Comparison of ENCODE assay signal across 8 mouse cellular contexts in genomic region chr7:128297291-128297616, GRCm38 (mm10). TPM values are rescaled to one million over a fixed set of nuclear protein-coding genes. Genes with fewer than 3 reads are reported as not detected.
DNase-seq lines count a peak whose midpoint lies in the region; ATAC-seq and TF ChIP-seq lines count a peak whose summit lies in the region.

No protein-coding gene starts in this region.

- peak overlapping the region; percentile 94 for H3K4me2 ChIP-seq in lung, embryonic 14.5 days
- H3K4me2 ChIP-seq in embryonic facial prominence, embryonic 13.5 days: peak overlapping the region; percentile 87
- H3K4me2 ChIP-seq in intestine, postnatal 0 days (replicated peaks; ENCODE audit: low read depth): peak overlapping the region; percentile 89
- peak overlapping the region; percentile 90 for H3K4me2 ChIP-seq in neural tube, embryonic 12.5 days (replicated peaks)

- peak overlapping the region; percentile 93 for H3K27ac ChIP-seq in lung, embryonic 14.5 days (ENCODE audit: low read depth)
- H3K27ac ChIP-seq in embryonic facial prominence, embryonic 13.5 days: peak overlapping the region; percentile 86
- H3K27ac ChIP-seq in intestine, postnatal 0 days (ENCODE audit: low read depth, low read length): peak overlapping the region; percentile 94
- H3K27ac ChIP-seq in neural tube, embryonic 12.5 days: 0 out of 2 replicates have a peak overlapping the region, but pooled peaks have one; percentile 53

- ATAC-seq in lung, embryonic 14.5 days (ENCODE audit: insufficient read depth): 0 out of 2 replicates have a peak, but pooled peaks have one; percentile 2
- ATAC-seq in embryonic facial prominence, embryonic 13.5 days (ENCODE audit: insufficient number of reproducible peaks, insufficient read depth, low FRiP score, low TSS enrichment, low read depth): no peak
- ATAC-seq in intestine, postnatal 0 days: peak; percentile 44
- ATAC-seq in neural tube, embryonic 12.5 days (ENCODE audit: low FRiP score, low read depth): no peak

- peaks cover 19% of the 10 kb centered on the region for H3K36me3 ChIP-seq in lung, embryonic 14.5 days (ENCODE audit: insufficient read depth)
- peaks cover 10% of the 10 kb centered on the region; the same call in 1 of the 2 replicates for H3K36me3 ChIP-seq in embryonic facial prominence, embryonic 13.5 days
- H3K36me3 ChIP-seq in intestine, postnatal 0 days (ENCODE audit: control insufficient read depth, insufficient read depth): peaks cover 10% of the 10 kb centered on the region
- no peaks in the 10 kb centered on the region; the same call in 1 of the 2 replicates for H3K36me3 ChIP-seq in neural tube, embryonic 12.5 days

- peak overlapping the region; percentile 93 for H3K4me3 ChIP-seq in lung, embryonic 14.5 days (ENCODE audit: low read depth, low read length)
- H3K4me3 ChIP-seq in embryonic facial prominence, embryonic 13.5 days: peak overlapping the region; percentile 84
- H3K4me3 ChIP-seq in intestine, postnatal 0 days (ENCODE audit: low read depth, low read length): peak overlapping the region; percentile 75
- peak overlapping the region; percentile 85 for H3K4me3 ChIP-seq in neural tube, embryonic 12.5 days

- DNase-seq in lung, embryonic 14.5 days: no peak
- no peak for DNase-seq in lung, postnatal 4 days
- no peak for DNase-seq in layer of hippocampus, adult 8-10 months (ENCODE audit: low spot score in 2 of 2)
- no peak for DNase-seq in spleen, postnatal 4 days (ENCODE audit: low spot score in 2 of 2)
- DNase-seq in embryo, embryonic 9.5 days (ENCODE audit: extremely low spot score): no peak

- peaks cover 4% of the 10 kb centered on the region; the same call in 1 of the 2 replicates for H3K4me1 ChIP-seq in lung, embryonic 14.5 days (ENCODE audit: insufficient read depth)
- peaks cover 22% of the 10 kb centered on the region for H3K4me1 ChIP-seq in embryonic facial prominence, embryonic 13.5 days
- peaks cover 12% of the 10 kb centered on the region for H3K4me1 ChIP-seq in intestine, postnatal 0 days (replicated peaks; ENCODE audit: control insufficient read depth, insufficient read depth, low read length)
- H3K4me1 ChIP-seq in neural tube, embryonic 12.5 days: peaks cover 10% of the 10 kb centered on the region

- no peaks in the 10 kb centered on the region for H3K27me3 ChIP-seq in lung, embryonic 14.5 days (ENCODE audit: insufficient read depth, low read length)
- H3K27me3 ChIP-seq in embryonic facial prominence, embryonic 13.5 days: no peaks in the 10 kb centered on the region
- H3K27me3 ChIP-seq in intestine, postnatal 0 days (replicated peaks; ENCODE audit: control insufficient read depth, insufficient read depth, low read length): no peaks in the 10 kb centered on the region
- H3K27me3 ChIP-seq in neural tube, embryonic 12.5 days (replicated peaks): no peaks in the 10 kb centered on the region

- TF ChIP-seq CTCF in lung, embryonic 14.5 days (IDR thresholded peaks at IDR 0.05; ENCODE audit: low read depth): no peak
- no peak for TF ChIP-seq CTCF in intestine, postnatal 0 days (IDR thresholded peaks at IDR 0.05; ENCODE audit: low read depth)

- H3K9ac ChIP-seq in lung, embryonic 14.5 days: peak overlapping the region; percentile 92
- peak overlapping the region; percentile 96 for H3K9ac ChIP-seq in embryonic facial prominence, embryonic 13.5 days
- H3K9ac ChIP-seq in intestine, postnatal 0 days (ENCODE audit: low read depth, low read length): peak overlapping the region; percentile 87
- H3K9ac ChIP-seq in neural tube, embryonic 12.5 days: peak overlapping the region; percentile 84

- H3K9me3 ChIP-seq in lung, embryonic 14.5 days (ENCODE audit: low read depth, low read length): no peaks in the 10 kb centered on the region
- no peaks in the 10 kb centered on the region for H3K9me3 ChIP-seq in embryonic facial prominence, embryonic 13.5 days
- H3K9me3 ChIP-seq in intestine, postnatal 0 days (ENCODE audit: control insufficient read depth): no peaks in the 10 kb centered on the region
- H3K9me3 ChIP-seq in neural tube, embryonic 12.5 days: no peaks in the 10 kb centered on the region

- WGBS in lung, embryonic 14.5 days: 35% methylated on average over 10 of the region's 10 CpGs
- WGBS in embryonic facial prominence, embryonic 13.5 days: 31% methylated on average over 10 of the region's 10 CpGs
- WGBS in intestine, postnatal 0 days: 14% methylated on average over 10 of the region's 10 CpGs
- 37% methylated on average over 10 of the region's 10 CpGs for WGBS in neural tube, embryonic 12.5 days

RNA-seq across cellular contexts. Expression of gene BC017158, which starts 0.7 kb away (rescaled TPM):
- 38.6 and 40.4 TPM in 2 replicates for polyA plus RNA-seq in lung, embryonic 14.5 days (2014; fragmentation: Nextera tagmentation; extraction: Ambion mirVana)
- 22.1 and 26.1 TPM in 2 replicates for polyA plus RNA-seq in embryonic facial prominence, embryonic 13.5 days (2015; fragmentation: Nextera tagmentation; extraction: Ambion mirVana)
- 32.6 and 34.7 TPM in 2 replicates for polyA plus RNA-seq in intestine, postnatal 0 days (2015; fragmentation: Nextera tagmentation; extraction: Ambion mirVana)
- 20.1 and 23.3 TPM in 2 replicates for polyA plus RNA-seq in neural tube, embryonic 12.5 days (2016; fragmentation: Nextera tagmentation; extraction: Ambion mirVana)
- total RNA-seq in layer of hippocampus, adult 8-10 months (2022): 10 to 100 TPM; 25.1 to 31.9 (median 28.0) TPM

RNA-seq across cellular contexts. Expression of gene Slc5a2, which starts 31.8 kb away (rescaled TPM):
- 0.37 TPM in 1 of 2 replicates, not detected in the other for polyA plus RNA-seq in lung, embryonic 14.5 days (2014; fragmentation: Nextera tagmentation; extraction: Ambion mirVana)
- polyA plus RNA-seq in embryonic facial prominence, embryonic 13.5 days (2015; fragmentation: Nextera tagmentation; extraction: Ambion mirVana): 0.42 TPM in 1 of 2 replicates, not detected in the other
- polyA plus RNA-seq in intestine, postnatal 0 days (2015; fragmentation: Nextera tagmentation; extraction: Ambion mirVana): not detected in 2 replicates
- not detected in 2 replicates for polyA plus RNA-seq in neural tube, embryonic 12.5 days (2016; fragmentation: Nextera tagmentation; extraction: Ambion mirVana)
- not detected for total RNA-seq in layer of hippocampus, adult 8-10 months (2022)

RNA-seq across cellular contexts. Expression of gene Tgfb1i1, which starts 50.6 kb away (rescaled TPM):
- 141 and 150 TPM in 2 replicates for polyA plus RNA-seq in lung, embryonic 14.5 days (2014; fragmentation: Nextera tagmentation; extraction: Ambion mirVana)
- 50.4 and 52.5 TPM in 2 replicates for polyA plus RNA-seq in embryonic facial prominence, embryonic 13.5 days (2015; fragmentation: Nextera tagmentation; extraction: Ambion mirVana)
- polyA plus RNA-seq in intestine, postnatal 0 days (2015; fragmentation: Nextera tagmentation; extraction: Ambion mirVana): 111 and 113 TPM in 2 replicates
- polyA plus RNA-seq in neural tube, embryonic 12.5 days (2016; fragmentation: Nextera tagmentation; extraction: Ambion mirVana): 38.1 and 38.3 TPM in 2 replicates
- 10 to 100 TPM; 13.2 to 16.4 (median 13.6) TPM for total RNA-seq in layer of hippocampus, adult 8-10 months (2022)

RNA-seq across cellular contexts. Expression of gene 9130023H24Rik, which starts 59.4 kb away (rescaled TPM):
- 8.2 and 10.5 TPM in 2 replicates for polyA plus RNA-seq in lung, embryonic 14.5 days (2014; fragmentation: Nextera tagmentation; extraction: Ambion mirVana)
- polyA plus RNA-seq in embryonic facial prominence, embryonic 13.5 days (2015; fragmentation: Nextera tagmentation; extraction: Ambion mirVana): 8.8 and 9.3 TPM in 2 replicates
- polyA plus RNA-seq in intestine, postnatal 0 days (2015; fragmentation: Nextera tagmentation; extraction: Ambion mirVana): 3.6 and 4.2 TPM in 2 replicates
- 10.7 and 12.6 TPM in 2 replicates for polyA plus RNA-seq in neural tube, embryonic 12.5 days (2016; fragmentation: Nextera tagmentation; extraction: Ambion mirVana)
- total RNA-seq in layer of hippocampus, adult 8-10 months (2022): 1 to 10 TPM; 3.5 to 5.0 (median 3.7) TPM

Comparison
In these comparisons a context has a peak if more than half of its experiments do, and no peak if none do; other contexts are left out.
1. ATAC-seq: peak in lung, embryonic 14.5 days (single experiment) and intestine, postnatal 0 days (single experiment); none in embryonic facial prominence, embryonic 13.5 days (single experiment) and neural tube, embryonic 12.5 days (single experiment).
2. Peak in every context shown above with its lines, with median percentiles within 50 percentile points of each other: H3K27ac ChIP-seq, H3K4me2 ChIP-seq, H3K4me3 ChIP-seq and H3K9ac ChIP-seq.